Mouse (Mus musculus): ENCODE measurements around the gene Dlg1. TPM values are rescaled to one million over a fixed set of nuclear protein-coding genes. Genes with fewer than 3 reads are reported as not detected.

Dlg1 gene
- polyA plus RNA-seq, 1 experiment from 2014 or later, result 10.5 TPM

DNA sequence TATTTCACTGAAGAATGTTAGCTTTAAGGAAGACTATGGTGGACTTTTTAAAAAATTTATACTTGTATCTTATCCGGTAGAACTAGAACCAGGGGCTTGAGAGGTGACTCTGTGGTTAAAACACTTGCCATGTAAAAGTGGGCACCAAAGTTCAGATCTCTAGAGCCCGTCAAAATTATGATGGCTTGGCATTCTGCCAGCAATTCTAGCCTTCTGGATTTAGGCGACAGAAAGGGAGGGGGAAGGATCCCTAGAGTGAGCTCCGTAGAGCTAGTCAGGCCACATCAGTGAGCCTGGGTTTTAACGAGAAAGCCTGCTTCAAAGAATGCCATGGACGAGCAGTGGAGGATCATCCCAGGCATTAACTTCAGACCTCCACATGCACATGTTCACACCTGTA lies 117.8 kb downstream of the Dlg1 start:
- no peaks in the 10 kb centered on the region for H3K4me1 ChIP-seq (replicated peaks; ENCODE audit: control insufficient read depth, insufficient read depth, low read length)
- TF ChIP-seq CTCF (IDR thresholded peaks at IDR 0.05; ENCODE audit: low read depth), result no peak
- 69% methylated on average over 6 of the region's 6 CpGs for WGBS
- no peak overlapping the region for H3K4me2 ChIP-seq (replicated peaks; ENCODE audit: low read depth)
- no peaks in the 10 kb centered on the region for H3K27me3 ChIP-seq (replicated peaks; ENCODE audit: control insufficient read depth, insufficient read depth, low read length)
- H3K36me3 ChIP-seq (ENCODE audit: control insufficient read depth, insufficient read depth), result no peaks in the 10 kb centered on the region
- no peaks in the 10 kb centered on the region for H3K9me3 ChIP-seq (ENCODE audit: control insufficient read depth)
- H3K27ac ChIP-seq (ENCODE audit: low read depth, low read length), result no peak overlapping the region
- no peak for ATAC-seq
- H3K9ac ChIP-seq (ENCODE audit: low read depth, low read length), result no peak overlapping the region
- H3K4me3 ChIP-seq (ENCODE audit: low read depth, low read length), result no peak overlapping the region

DNA sequence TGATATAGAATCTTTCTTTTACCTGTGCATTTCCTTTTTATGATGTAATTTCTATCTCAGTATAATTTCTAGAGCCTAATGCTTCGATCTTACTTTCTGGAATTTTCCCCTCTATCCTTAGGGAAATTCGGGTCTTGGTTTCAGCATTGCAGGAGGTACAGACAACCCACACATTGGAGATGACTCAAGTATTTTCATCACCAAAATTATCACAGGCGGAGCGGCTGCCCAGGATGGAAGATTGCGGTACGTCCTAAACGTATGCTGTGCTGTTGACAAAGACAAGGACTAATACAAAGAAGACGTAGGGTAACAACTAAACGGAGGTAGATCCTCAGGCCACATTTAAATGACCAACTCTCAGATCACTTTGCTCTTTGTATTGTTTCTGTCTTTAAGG lies 126.8 kb downstream of the Dlg1 start:
- H3K27ac ChIP-seq (ENCODE audit: low read depth, low read length), result no peak overlapping the region
- no peaks in the 10 kb centered on the region for H3K27me3 ChIP-seq (replicated peaks; ENCODE audit: control insufficient read depth, insufficient read depth, low read length)
- H3K9me3 ChIP-seq (ENCODE audit: control insufficient read depth), result no peaks in the 10 kb centered on the region
- no peak overlapping the region for H3K9ac ChIP-seq (ENCODE audit: low read depth, low read length)
- TF ChIP-seq CTCF (IDR thresholded peaks at IDR 0.05; ENCODE audit: low read depth), result no peak
- peaks cover 15% of the 10 kb centered on the region; the same call in 1 of the 2 replicates for H3K36me3 ChIP-seq (ENCODE audit: control insufficient read depth, insufficient read depth)
- no peaks in the 10 kb centered on the region for H3K4me1 ChIP-seq (replicated peaks; ENCODE audit: control insufficient read depth, insufficient read depth, low read length)
- H3K4me3 ChIP-seq (ENCODE audit: low read depth, low read length), result no peak overlapping the region
- no peak overlapping the region for H3K4me2 ChIP-seq (replicated peaks; ENCODE audit: low read depth)
- 93% methylated on average over 9 of the region's 9 CpGs for WGBS
- ATAC-seq, result no peak

DNA sequence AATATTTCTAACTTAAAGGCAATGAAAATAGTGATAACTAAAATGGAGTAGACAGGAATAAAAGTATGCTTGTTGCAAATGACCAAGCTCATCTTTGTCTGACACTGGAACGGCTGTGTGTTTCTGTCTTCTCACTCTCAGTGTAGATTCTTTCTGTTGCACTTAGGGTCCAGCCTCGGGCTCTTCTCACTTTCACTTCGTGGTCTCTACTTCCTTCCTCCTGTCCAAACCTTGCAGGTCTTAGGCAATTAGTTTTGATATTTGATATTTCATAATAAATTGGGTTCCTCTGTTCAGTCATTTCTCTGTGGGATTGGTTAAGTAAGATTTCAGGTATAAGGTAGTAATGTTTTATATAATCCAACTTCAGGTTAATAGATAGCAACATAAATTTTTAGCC lies 140.4 kb downstream of the Dlg1 start:
- ATAC-seq, result no peak
- Histone ChIP-seq H3K36me3 (ENCODE audit: control insufficient read depth, insufficient read depth) (peaks cover 29% of the 10 kb centered on the region; the same call in 1 of the 2 replicates), H3K4me1 (replicated peaks; ENCODE audit: control insufficient read depth, insufficient read depth, low read length) (no peaks in the 10 kb centered on the region), H3K27ac (ENCODE audit: low read depth, low read length) (no peak overlapping the region), H3K27me3 (replicated peaks; ENCODE audit: control insufficient read depth, insufficient read depth, low read length) (no peaks in the 10 kb centered on the region), H3K9me3 (ENCODE audit: control insufficient read depth) (no peaks in the 10 kb centered on the region), H3K4me3 (ENCODE audit: low read depth, low read length) (no peak overlapping the region), H3K4me2 (replicated peaks; ENCODE audit: low read depth) (no peak overlapping the region), H3K9ac (ENCODE audit: low read depth, low read length) (no peak overlapping the region)
- WGBS, result 72% methylated on average over 3 of the region's 3 CpGs
- TF ChIP-seq CTCF (IDR thresholded peaks at IDR 0.05; ENCODE audit: low read depth), result no peak

DNA sequence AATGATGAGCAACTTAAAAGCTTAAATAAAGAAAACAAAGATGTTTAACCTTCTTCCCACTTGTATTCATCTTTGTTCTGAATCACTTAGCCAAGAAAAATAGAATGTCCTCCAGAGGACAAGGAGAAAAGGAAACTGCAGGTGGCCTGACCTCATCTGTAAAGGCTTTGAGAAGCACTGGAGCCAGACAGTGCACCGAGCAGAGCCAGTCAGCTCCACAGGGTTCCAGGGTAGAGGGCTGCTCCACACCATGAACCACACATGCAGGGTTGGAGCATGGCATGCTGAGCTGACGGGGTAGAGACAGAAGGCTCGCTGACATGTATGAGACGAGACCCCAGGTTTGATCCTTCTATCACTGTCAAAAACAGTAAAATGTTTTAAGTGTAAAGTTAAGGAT lies 162.8 kb downstream of the Dlg1 start:
- no peaks in the 10 kb centered on the region for H3K4me1 ChIP-seq (replicated peaks; ENCODE audit: control insufficient read depth, insufficient read depth, low read length)
- H3K9ac ChIP-seq (ENCODE audit: low read depth, low read length), result no peak overlapping the region
- TF ChIP-seq CTCF (IDR thresholded peaks at IDR 0.05; ENCODE audit: low read depth), result no peak
- no peak overlapping the region for H3K27ac ChIP-seq (ENCODE audit: low read depth, low read length)
- H3K4me2 ChIP-seq (replicated peaks; ENCODE audit: low read depth), result no peak overlapping the region
- H3K27me3 ChIP-seq (replicated peaks; ENCODE audit: control insufficient read depth, insufficient read depth, low read length), result no peaks in the 10 kb centered on the region
- H3K9me3 ChIP-seq (ENCODE audit: control insufficient read depth), result no peaks in the 10 kb centered on the region
- no peak for ATAC-seq
- WGBS, result 92% methylated on average over 4 of the region's 4 CpGs
- H3K4me3 ChIP-seq (ENCODE audit: low read depth, low read length), result no peak overlapping the region
- H3K36me3 ChIP-seq (ENCODE audit: control insufficient read depth, insufficient read depth), result 0 out of 2 replicates have a peak, but pooled peaks cover 8% of the 10 kb centered on the region

DNA sequence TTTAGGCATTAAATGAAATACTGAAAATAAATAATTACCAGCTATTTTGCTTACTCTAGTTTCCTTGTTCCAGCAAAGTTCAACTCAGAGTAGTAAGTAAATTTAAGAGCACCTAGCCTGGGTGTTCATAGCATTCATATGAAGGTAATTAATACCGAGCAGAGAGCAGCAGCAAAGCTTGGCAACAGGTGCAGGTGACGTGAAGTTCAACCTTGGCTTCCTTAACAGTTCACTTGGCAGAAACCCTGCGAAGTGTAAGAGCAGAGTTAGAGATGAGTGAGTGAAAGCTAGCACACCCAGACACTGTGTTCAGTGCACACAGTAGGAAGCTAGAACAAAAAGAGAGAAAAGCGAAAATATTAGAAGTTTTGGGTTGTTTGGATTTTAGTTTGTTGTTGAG lies 167.5 kb downstream of the Dlg1 start:
- no peak for ATAC-seq
- Histone ChIP-seq H3K9me3 (ENCODE audit: control insufficient read depth) (no peaks in the 10 kb centered on the region), H3K4me2 (replicated peaks; ENCODE audit: low read depth) (no peak overlapping the region), H3K4me3 (ENCODE audit: low read depth, low read length) (no peak overlapping the region), H3K27ac (ENCODE audit: low read depth, low read length) (no peak overlapping the region), H3K9ac (ENCODE audit: low read depth, low read length) (no peak overlapping the region), H3K36me3 (ENCODE audit: control insufficient read depth, insufficient read depth) (0 out of 2 replicates have a peak, but pooled peaks cover 8% of the 10 kb centered on the region), H3K4me1 (replicated peaks; ENCODE audit: control insufficient read depth, insufficient read depth, low read length) (no peaks in the 10 kb centered on the region), H3K27me3 (replicated peaks; ENCODE audit: control insufficient read depth, insufficient read depth, low read length) (no peaks in the 10 kb centered on the region)
- WGBS, result 90% methylated on average over 4 of the region's 4 CpGs
- no peak for TF ChIP-seq CTCF (IDR thresholded peaks at IDR 0.05; ENCODE audit: low read depth)

DNA sequence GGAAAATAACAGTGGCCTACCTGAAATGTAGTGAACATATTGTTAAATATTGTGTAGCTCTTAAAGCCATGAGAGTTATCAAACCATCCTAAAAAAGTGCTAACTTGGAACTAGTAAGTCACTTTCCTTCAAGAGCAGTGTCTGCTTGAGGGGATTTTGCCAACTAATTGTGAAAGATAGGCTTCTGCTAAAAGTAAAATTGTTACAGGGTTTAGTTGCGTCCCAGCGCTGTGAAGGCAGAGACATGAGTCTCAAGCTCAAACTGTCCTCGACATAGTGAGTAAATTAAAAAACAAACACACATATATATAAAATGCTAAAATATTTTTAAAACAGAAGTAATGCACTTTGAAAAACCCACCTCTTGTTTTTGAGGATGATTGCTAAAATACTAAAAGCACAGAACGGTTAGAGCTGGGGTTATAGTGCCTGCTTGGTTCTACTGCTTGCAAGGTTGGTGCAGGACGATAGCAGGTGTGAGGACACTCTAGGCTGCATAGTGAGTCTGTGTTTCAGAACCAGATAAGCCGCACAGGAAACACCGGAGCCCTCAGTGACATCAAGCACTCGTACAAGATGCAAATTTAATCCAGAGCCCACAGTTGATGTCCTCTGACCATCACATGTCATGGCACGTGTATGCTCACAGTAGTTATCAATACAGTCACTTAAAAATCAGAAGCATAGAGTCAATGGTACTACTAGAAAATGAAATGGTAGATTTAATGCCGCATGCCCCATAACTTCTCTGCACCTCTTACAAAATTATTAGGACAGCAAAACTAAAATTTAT lies 169.6 kb downstream of the Dlg1 start:
- no peaks in the 10 kb centered on the region for H3K4me1 ChIP-seq (replicated peaks; ENCODE audit: control insufficient read depth, insufficient read depth, low read length)
- no peak overlapping the region for H3K27ac ChIP-seq (ENCODE audit: low read depth, low read length)
- no peaks in the 10 kb centered on the region for H3K9me3 ChIP-seq (ENCODE audit: control insufficient read depth)
- no peak overlapping the region for H3K9ac ChIP-seq (ENCODE audit: low read depth, low read length)
- no peak for ATAC-seq
- H3K27me3 ChIP-seq (replicated peaks; ENCODE audit: control insufficient read depth, insufficient read depth, low read length), result no peaks in the 10 kb centered on the region
- H3K4me3 ChIP-seq (ENCODE audit: low read depth, low read length), result no peak overlapping the region
- H3K4me2 ChIP-seq (replicated peaks; ENCODE audit: low read depth), result no peak overlapping the region
- peaks cover 14% of the 10 kb centered on the region; the same call in 1 of the 2 replicates for H3K36me3 ChIP-seq (ENCODE audit: control insufficient read depth, insufficient read depth)
- TF ChIP-seq CTCF (IDR thresholded peaks at IDR 0.05; ENCODE audit: low read depth), result no peak
- WGBS, result 94% methylated on average over 10 of the region's 10 CpGs

All from intestine, postnatal 0 days (tissue).